ENCODE assay signal across 13 mouse cellular contexts in genomic region chr4:44112741-44113140, GRCm38 (mm10). TPM values are rescaled to one million over a fixed set of nuclear protein-coding genes. Genes with fewer than 3 reads are reported as not detected.
DNase-seq lines count a peak whose midpoint lies in the region; ATAC-seq and TF ChIP-seq lines count a peak whose summit lies in the region.
"Had no signal": no experiment of that assay in that cellular context is flagged by ENCODE, and none has a peak within 500 bp of the region (broad histone marks: within the 10 kb centered on the region; RNA-seq: fewer than 3 reads in every experiment).

No protein-coding gene starts in this region.

- H3K4me3 ChIP-seq in thymus, adult 2 months (ENCODE audit: control insufficient read depth, insufficient read depth, low read length), result no peak overlapping the region
- no peak overlapping the region for H3K4me3 ChIP-seq in kidney, embryonic 14.5 days (ENCODE audit: low read length)
- H3K4me3 ChIP-seq in stomach, embryonic 16.5 days (replicated peaks; ENCODE audit: low read length), result no peak overlapping the region
- H3K4me3 ChIP-seq in hindbrain, embryonic 14.5 days (replicated peaks; ENCODE audit: low read length), result no peak overlapping the region
- H3K4me3 ChIP-seq: embryonic facial prominence, embryonic 12.5 days; limb, embryonic 12.5 days; midbrain, embryonic 15.5 days had no signal

- no peaks in the 10 kb centered on the region for H3K9me3 ChIP-seq in kidney, embryonic 14.5 days (ENCODE audit: control insufficient read depth, low read length)
- no peaks in the 10 kb centered on the region for H3K9me3 ChIP-seq in stomach, embryonic 16.5 days (replicated peaks; ENCODE audit: control insufficient read depth, low read length)
- H3K9me3 ChIP-seq in hindbrain, embryonic 14.5 days (ENCODE audit: control insufficient read depth, low read length), result no peaks in the 10 kb centered on the region
- H3K9me3 ChIP-seq: embryonic facial prominence, embryonic 12.5 days; limb, embryonic 12.5 days; midbrain, embryonic 15.5 days had no signal

- H3K27me3 ChIP-seq in thymus, adult 2 months (ENCODE audit: control insufficient read depth, insufficient read depth, low read length), result no peaks in the 10 kb centered on the region
- no peaks in the 10 kb centered on the region for H3K27me3 ChIP-seq in kidney, embryonic 14.5 days (ENCODE audit: control insufficient read depth, insufficient read depth, low read length)
- no peaks in the 10 kb centered on the region for H3K27me3 ChIP-seq in stomach, embryonic 16.5 days (ENCODE audit: control insufficient read depth, insufficient read depth, low read length)
- H3K27me3 ChIP-seq in hindbrain, embryonic 14.5 days (ENCODE audit: control insufficient read depth, insufficient read depth, low read length), result no peaks in the 10 kb centered on the region
- H3K27me3 ChIP-seq: embryonic facial prominence, embryonic 12.5 days; limb, embryonic 12.5 days; midbrain, embryonic 15.5 days; Patski had no signal

- no peak overlapping the region for H3K9ac ChIP-seq in kidney, embryonic 14.5 days (ENCODE audit: low read depth, low read length)
- no peak overlapping the region for H3K9ac ChIP-seq in stomach, embryonic 16.5 days (ENCODE audit: low read length)
- no peak overlapping the region for H3K9ac ChIP-seq in hindbrain, embryonic 14.5 days
- H3K9ac ChIP-seq: embryonic facial prominence, embryonic 12.5 days; limb, embryonic 12.5 days; midbrain, embryonic 15.5 days had no signal

- TF ChIP-seq POLR2A in thymus, adult 2 months (IDR thresholded peaks at IDR 0.05; ENCODE audit: control insufficient read depth, extremely low read depth, insufficient read depth, low read length, poor library complexity), result no peak

- no peak for TF ChIP-seq CTCF in thymus, adult 2 months (IDR thresholded peaks at IDR 0.05; ENCODE audit: borderline replicate concordance, control insufficient read depth, extremely low read depth, insufficient read depth, low read length, poor library complexity)

- 62% methylated on average over 4 of the region's 4 CpGs for WGBS in thymus, adult 2 months
- 27% methylated on average over 4 of the region's 4 CpGs for WGBS in kidney, embryonic 14.5 days
- 17% methylated on average over 4 of the region's 4 CpGs for WGBS in stomach, embryonic 16.5 days
- 30% methylated on average over 4 of the region's 4 CpGs for WGBS in hindbrain, embryonic 14.5 days

- DNase-seq in thymus, postnatal 4 days, result peak; percentile 45
- DNase-seq in thymus, adult 2 months, result no peak
- DNase-seq in heart, adult 9 months (ENCODE audit: low spot score in 2 of 2), result peak; percentile 13 to 36
- no peak for DNase-seq in T-cell, adult 2 months (ENCODE audit: low spot score)
- DNase-seq in embryo, embryonic 10.5 days (ENCODE audit: low spot score), result no peak
- no peak for DNase-seq in hindbrain, embryonic 14.5 days (ENCODE audit: low spot score)
- DNase-seq: gastrocnemius, postnatal 25 days had no signal

- peak; percentile 46; the same call in 1 of the 2 replicates for ATAC-seq in kidney, embryonic 14.5 days (ENCODE audit: low FRiP score, low TSS enrichment)
- ATAC-seq in stomach, embryonic 16.5 days (ENCODE audit: insufficient read depth, low FRiP score), result peak; percentile 56; the same call in 1 of the 2 replicates
- ATAC-seq in hindbrain, embryonic 14.5 days (ENCODE audit: low FRiP score), result no peak
- ATAC-seq: midbrain, embryonic 15.5 days; Patski had no signal

- H3K36me3 ChIP-seq in thymus, adult 2 months (ENCODE audit: control insufficient read depth, insufficient read depth, low read length), result no peaks in the 10 kb centered on the region
- no peaks in the 10 kb centered on the region for H3K36me3 ChIP-seq in kidney, embryonic 14.5 days (ENCODE audit: control insufficient read depth, insufficient read depth, low read length)
- no peaks in the 10 kb centered on the region for H3K36me3 ChIP-seq in stomach, embryonic 16.5 days (ENCODE audit: control insufficient read depth, insufficient read depth, low read length)
- no peaks in the 10 kb centered on the region for H3K36me3 ChIP-seq in hindbrain, embryonic 14.5 days (replicated peaks; ENCODE audit: control insufficient read depth, insufficient read depth)
- H3K36me3 ChIP-seq: embryonic facial prominence, embryonic 12.5 days; limb, embryonic 12.5 days; midbrain, embryonic 15.5 days had no signal

- peaks cover 29% of the 10 kb centered on the region for H3K4me1 ChIP-seq in thymus, adult 2 months (replicated peaks; ENCODE audit: control insufficient read depth, insufficient read depth, low read length)
- H3K4me1 ChIP-seq in kidney, embryonic 14.5 days (ENCODE audit: control insufficient read depth, insufficient read depth, low read length), result peaks cover 4% of the 10 kb centered on the region
- H3K4me1 ChIP-seq in stomach, embryonic 16.5 days (ENCODE audit: control insufficient read depth, insufficient read depth, low read length), result peaks cover 9% of the 10 kb centered on the region
- H3K4me1 ChIP-seq in hindbrain, embryonic 14.5 days (replicated peaks; ENCODE audit: control insufficient read depth, insufficient read depth, low read length), result no peaks in the 10 kb centered on the region; the same call in 1 of the 2 replicates
- H3K4me1 ChIP-seq: midbrain, embryonic 15.5 days had no signal

- H3K27ac ChIP-seq in thymus, adult 2 months (ENCODE audit: control insufficient read depth, insufficient read depth, low read length), result no peak overlapping the region
- H3K27ac ChIP-seq in kidney, embryonic 14.5 days (ENCODE audit: low read depth, low read length), result no peak overlapping the region
- peak overlapping the region; percentile 71 for H3K27ac ChIP-seq in stomach, embryonic 16.5 days (ENCODE audit: low read length)
- no peak overlapping the region for H3K27ac ChIP-seq in hindbrain, embryonic 14.5 days
- H3K27ac ChIP-seq: embryonic facial prominence, embryonic 12.5 days; limb, embryonic 12.5 days; midbrain, embryonic 15.5 days had no signal

- H3K4me2 ChIP-seq in kidney, embryonic 14.5 days (replicated peaks; ENCODE audit: low read depth, low read length), result no peak overlapping the region
- H3K4me2 ChIP-seq in stomach, embryonic 16.5 days (ENCODE audit: low read depth, low read length), result no peak overlapping the region
- no peak overlapping the region for H3K4me2 ChIP-seq in hindbrain, embryonic 14.5 days (replicated peaks)
- H3K4me2 ChIP-seq: embryonic facial prominence, embryonic 12.5 days; limb, embryonic 12.5 days; midbrain, embryonic 15.5 days had no signal

RNA-seq across cellular contexts. Expression of gene Gne, which starts 28.8 kb away (rescaled TPM):
- polyA plus RNA-seq in thymus, adult 2 months (2012; rRNA removed), result 28.0 and 32.0 TPM in 2 replicates
- polyA plus RNA-seq in kidney, embryonic 14.5 days (2014; fragmentation: Nextera tagmentation; extraction: Ambion mirVana), result 14.4 and 23.2 TPM in 2 replicates
- 30.0 and 33.1 TPM in 2 replicates for polyA plus RNA-seq in stomach, embryonic 16.5 days (2015; fragmentation: Nextera tagmentation; extraction: Ambion mirVana)
- 32.1 and 35.1 TPM in 2 replicates for polyA plus RNA-seq in hindbrain, embryonic 14.5 days (2014; fragmentation: Nextera tagmentation; extraction: Ambion mirVana)

Comparison
In these comparisons a context has a peak if more than half of its experiments do, and no peak if none do; other contexts are left out.
1. DNase-seq: peak in thymus, postnatal 4 days (single experiment) and heart, adult 9 months (2 of 2); none in thymus, adult 2 months (single experiment), T-cell, adult 2 months (single experiment), embryo, embryonic 10.5 days (single experiment) and hindbrain, embryonic 14.5 days (single experiment).